Mouse (Mus musculus): ENCODE results near the gene Klk1b3. TPM values are rescaled to one million over a fixed set of nuclear protein-coding genes. Genes with fewer than 3 reads are reported as not detected.
"Not testable (repeated sequence)": the region's sequence is repeated elsewhere in the genome, so short reads cannot be mapped to it uniquely, and the experiment has no call there.

Gene Klk1b3
- total and polyA plus RNA-seq, 2 experiments from 2014 or later = not detected

DNA sequence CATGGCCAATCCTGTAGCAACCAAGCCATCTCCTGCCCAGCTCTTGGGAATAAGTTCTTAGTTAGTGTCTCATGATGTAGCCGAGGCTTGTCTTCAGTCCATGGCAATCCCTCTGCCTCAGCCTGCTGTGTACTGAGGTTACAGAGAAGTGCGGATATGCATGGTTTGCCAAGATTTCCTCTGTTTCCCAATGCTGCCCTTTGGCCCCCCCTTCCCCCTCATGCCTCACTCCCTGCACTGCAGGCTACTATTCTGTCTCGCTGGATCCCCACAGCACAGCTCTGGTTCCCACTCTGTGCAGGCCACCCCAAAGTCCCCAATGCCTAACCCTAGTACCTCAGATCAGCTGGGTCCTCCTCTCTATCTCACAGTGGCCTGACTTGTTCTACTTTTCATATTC lies 10.3 kb downstream of the Klk1b3 start:
- Histone ChIP-seq H3K4me1 (ENCODE audit: insufficient read depth, low read length) (no peaks in the 10 kb centered on the region), H3K4me3 (ENCODE audit: low read depth, low read length) (no peak overlapping the region), H3K4me2 (ENCODE audit: low read depth, low read length, poor library complexity, severe bottlenecking) (no peak overlapping the region), H3K27ac (ENCODE audit: low read depth, low read length) (no peak overlapping the region), H3K9ac (replicated peaks; ENCODE audit: low read length, poor library complexity, severe bottlenecking) (no peak overlapping the region), H3K36me3 (ENCODE audit: insufficient read depth, low read length) (no peaks in the 10 kb centered on the region), H3K27me3 (ENCODE audit: insufficient read depth, low read length) (no peaks in the 10 kb centered on the region), H3K9me3 (ENCODE audit: low read length) (no peaks in the 10 kb centered on the region)
- DNase-seq (ENCODE audit: low spot score) (no peak), ATAC-seq (ENCODE audit: low FRiP score) (no peak)
- TF ChIP-seq CTCF (IDR thresholded peaks at IDR 0.05) = no peak
- WGBS = 82% methylated on average over 3 of the region's 3 CpGs

DNA sequence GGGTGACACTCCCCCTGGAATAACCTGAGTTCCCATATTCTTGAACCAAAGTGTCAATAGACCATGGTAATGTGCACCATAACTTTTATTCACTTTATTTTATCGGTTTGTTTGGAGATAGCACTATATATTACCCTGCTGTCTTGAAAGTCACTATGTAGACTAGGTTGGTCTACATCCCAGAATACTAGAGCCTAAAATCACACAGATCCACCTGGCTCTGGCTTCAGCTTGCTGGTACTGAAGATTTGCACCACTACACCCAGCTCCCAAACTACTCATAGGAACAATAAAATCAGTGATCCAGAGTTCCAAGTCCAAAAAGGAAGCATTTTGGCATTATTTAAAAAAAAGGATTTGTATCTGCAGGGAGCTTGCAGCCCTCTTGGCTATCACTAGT lies 17.7 kb downstream of the Klk1b3 start, which contains the start of gene Klk1b5:
Klk1b5 (plus strand) TSS at position 301 of the 400 bp plus-strand sequence.
- no peaks in the 10 kb centered on the region for H3K36me3 ChIP-seq (ENCODE audit: insufficient read depth, low read length)
- WGBS = 86% methylated on average over 1 of the region's 1 CpGs
- H3K4me2 ChIP-seq (ENCODE audit: low read depth, low read length, poor library complexity, severe bottlenecking) = no peak within 1 kb of the TSS
- H3K9ac ChIP-seq (replicated peaks; ENCODE audit: low read length, poor library complexity, severe bottlenecking) = no peak within 1 kb of the TSS
- H3K9me3 ChIP-seq (ENCODE audit: low read length) = no peaks in the 10 kb centered on the region
- H3K27ac ChIP-seq (ENCODE audit: low read depth, low read length) = no peak within 1 kb of the TSS
- no peaks in the 10 kb centered on the region for H3K27me3 ChIP-seq (ENCODE audit: insufficient read depth, low read length)
- H3K4me1 ChIP-seq (ENCODE audit: insufficient read depth, low read length) = no peaks in the 10 kb centered on the region
- TF ChIP-seq CTCF (IDR thresholded peaks at IDR 0.05) = no peak
- DNase-seq (ENCODE audit: low spot score) (no peak), ATAC-seq (ENCODE audit: low FRiP score) (no peak)
- H3K4me3 ChIP-seq (ENCODE audit: low read depth, low read length) = no peak within 1 kb of the TSS

DNA sequence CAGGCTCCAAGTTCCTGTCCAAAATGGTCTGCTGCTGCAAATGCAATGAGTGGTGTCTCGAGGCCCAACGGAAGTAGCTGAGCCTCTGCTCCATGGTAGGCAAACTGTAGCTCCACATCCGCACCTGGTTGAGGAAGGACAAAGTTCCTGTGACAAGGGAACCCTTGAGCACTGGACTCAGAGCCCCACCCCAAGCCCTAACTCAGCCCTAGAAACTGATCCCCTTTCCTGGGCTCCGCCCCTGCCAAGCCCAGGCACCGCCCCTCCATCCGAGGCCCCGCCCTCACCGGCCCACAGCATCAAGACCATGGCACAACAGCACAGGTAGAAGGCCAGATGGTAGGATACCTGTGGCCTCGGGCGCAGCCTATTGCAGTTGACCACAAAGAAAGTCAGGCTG lies 23.6 kb downstream of the Klk1b3 start:
- not testable (repeated sequence) for H3K27me3 ChIP-seq (ENCODE audit: insufficient read depth, low read length); H3K36me3 ChIP-seq (ENCODE audit: insufficient read depth, low read length); H3K4me3 ChIP-seq (ENCODE audit: low read depth, low read length); H3K4me2 ChIP-seq (ENCODE audit: low read depth, low read length, poor library complexity, severe bottlenecking); ATAC-seq (ENCODE audit: low FRiP score); H3K9ac ChIP-seq (replicated peaks; ENCODE audit: low read length, poor library complexity, severe bottlenecking); H3K4me1 ChIP-seq (ENCODE audit: insufficient read depth, low read length); H3K27ac ChIP-seq (ENCODE audit: low read depth, low read length); H3K9me3 ChIP-seq (ENCODE audit: low read length); DNase-seq (ENCODE audit: low spot score)
- 76% methylated on average over 5 of the region's 10 CpGs for WGBS

DNA sequence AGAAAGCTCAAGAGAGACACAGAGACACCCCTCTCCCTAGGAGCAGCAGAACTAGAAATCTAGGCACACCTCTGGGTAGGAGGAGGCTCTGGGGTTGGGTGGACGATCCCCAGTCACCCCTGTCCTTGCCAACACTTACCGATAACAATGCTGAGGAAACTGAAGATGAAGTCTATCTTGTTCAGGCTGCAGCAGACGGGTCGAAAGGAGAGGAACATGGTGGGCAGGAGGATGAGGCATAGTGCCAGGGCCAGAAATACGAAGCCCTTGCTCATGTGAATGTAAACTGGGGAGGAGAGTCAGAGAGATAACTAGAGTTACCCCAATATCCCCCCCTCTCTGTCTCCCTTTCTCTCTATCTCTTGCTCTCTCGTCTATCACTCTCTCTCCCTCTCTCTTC lies 24.3 kb downstream of the Klk1b3 start:
- 79% methylated on average over 6 of the region's 6 CpGs for WGBS
- not testable (repeated sequence) for H3K4me1 ChIP-seq (ENCODE audit: insufficient read depth, low read length); H3K27ac ChIP-seq (ENCODE audit: low read depth, low read length); H3K36me3 ChIP-seq (ENCODE audit: insufficient read depth, low read length); ATAC-seq (ENCODE audit: low FRiP score); H3K4me3 ChIP-seq (ENCODE audit: low read depth, low read length); H3K9me3 ChIP-seq (ENCODE audit: low read length); H3K9ac ChIP-seq (replicated peaks; ENCODE audit: low read length, poor library complexity, severe bottlenecking); H3K27me3 ChIP-seq (ENCODE audit: insufficient read depth, low read length); H3K4me2 ChIP-seq (ENCODE audit: low read depth, low read length, poor library complexity, severe bottlenecking); DNase-seq (ENCODE audit: low spot score)

DNA sequence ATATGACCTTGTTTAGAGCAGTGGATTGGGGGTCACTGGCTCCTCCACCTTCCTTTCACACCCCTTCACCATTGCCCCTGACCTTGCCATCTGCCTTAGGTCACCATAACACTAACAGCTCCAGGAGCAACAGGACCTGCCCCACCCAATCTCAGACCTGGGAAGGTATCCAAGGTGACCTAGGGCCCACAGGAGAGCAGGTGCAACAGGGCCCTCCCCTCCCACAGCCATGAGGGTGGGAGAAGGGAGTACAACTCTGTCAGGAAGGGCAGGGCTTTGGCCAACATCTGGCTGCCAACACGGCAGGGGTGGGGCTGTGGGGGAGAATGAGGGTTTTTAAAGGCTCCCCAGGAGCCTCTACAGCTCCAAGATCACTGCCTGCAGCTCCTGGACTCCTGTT lies 27.1 kb downstream of the Klk1b3 start, which contains the start of gene Klk1:
Klk1 (plus strand) TSS at position 285 of the 400 bp plus-strand sequence.
- no peak for DNase-seq (ENCODE audit: low spot score)
- no peaks in the 10 kb centered on the region for H3K36me3 ChIP-seq (ENCODE audit: insufficient read depth, low read length)
- H3K4me3 ChIP-seq (ENCODE audit: low read depth, low read length) = no peak within 1 kb of the TSS
- H3K4me2 ChIP-seq (ENCODE audit: low read depth, low read length, poor library complexity, severe bottlenecking) = no peak within 1 kb of the TSS
- H3K4me1 ChIP-seq (ENCODE audit: insufficient read depth, low read length) = no peaks in the 10 kb centered on the region
- H3K27me3 ChIP-seq (ENCODE audit: insufficient read depth, low read length) = no peaks in the 10 kb centered on the region
- no peak within 1 kb of the TSS for H3K27ac ChIP-seq (ENCODE audit: low read depth, low read length)
- no peaks in the 10 kb centered on the region for H3K9me3 ChIP-seq (ENCODE audit: low read length)
- no peak within 1 kb of the TSS for H3K9ac ChIP-seq (replicated peaks; ENCODE audit: low read length, poor library complexity, severe bottlenecking)
- ATAC-seq (ENCODE audit: low FRiP score) = no peak
- 67% methylated on average over 1 of the region's 1 CpGs for WGBS
- no peak for TF ChIP-seq CTCF (IDR thresholded peaks at IDR 0.05)

DNA sequence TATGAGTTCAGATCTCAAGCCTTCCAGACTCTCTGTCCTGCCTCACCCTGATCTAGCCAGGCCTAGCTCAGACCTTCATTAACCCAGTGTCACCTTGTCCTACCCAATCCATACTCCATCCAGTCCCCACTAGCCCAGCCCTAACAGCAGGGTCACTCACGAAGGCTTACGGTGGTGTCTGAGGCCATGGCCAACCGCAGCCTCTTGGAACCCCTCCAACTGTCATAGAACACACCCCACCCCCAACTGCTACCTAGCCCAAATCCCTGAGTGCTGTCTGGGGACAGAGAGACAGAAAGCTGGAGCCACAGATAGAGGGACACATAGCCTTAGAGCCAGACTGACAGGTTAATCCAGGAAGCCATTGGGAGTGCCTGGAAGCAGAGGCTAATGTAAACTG lies 37.9 kb downstream of the Klk1b3 start, which contains the start of gene Gm36864:
Gm36864 (plus strand) TSS at position 269 of the 400 bp plus-strand sequence.
- no peak within 1 kb of the TSS for H3K9ac ChIP-seq (replicated peaks; ENCODE audit: low read length, poor library complexity, severe bottlenecking)
- no peak within 1 kb of the TSS for H3K4me2 ChIP-seq (ENCODE audit: low read depth, low read length, poor library complexity, severe bottlenecking)
- H3K4me1 ChIP-seq (ENCODE audit: insufficient read depth, low read length) = no peaks in the 10 kb centered on the region
- no peak within 1 kb of the TSS for H3K27ac ChIP-seq (ENCODE audit: low read depth, low read length)
- no peak for ATAC-seq (ENCODE audit: low FRiP score)
- no peaks in the 10 kb centered on the region for H3K27me3 ChIP-seq (ENCODE audit: insufficient read depth, low read length)
- H3K9me3 ChIP-seq (ENCODE audit: low read length) = no peaks in the 10 kb centered on the region
- DNase-seq (ENCODE audit: low spot score) = no peak
- no peak within 1 kb of the TSS for H3K4me3 ChIP-seq (ENCODE audit: low read depth, low read length)
- no peaks in the 10 kb centered on the region for H3K36me3 ChIP-seq (ENCODE audit: insufficient read depth, low read length)
- no peak for TF ChIP-seq CTCF (IDR thresholded peaks at IDR 0.05)
- WGBS = 66% methylated on average over 3 of the region's 3 CpGs
